Mouse (Mus musculus): ENCODE data around the gene Ubn2.
"Not testable (repeated sequence)": the region's sequence is repeated elsewhere in the genome, so short reads cannot be mapped to it uniquely, and the experiment has no call there.

Ubn2 gene

DNA sequence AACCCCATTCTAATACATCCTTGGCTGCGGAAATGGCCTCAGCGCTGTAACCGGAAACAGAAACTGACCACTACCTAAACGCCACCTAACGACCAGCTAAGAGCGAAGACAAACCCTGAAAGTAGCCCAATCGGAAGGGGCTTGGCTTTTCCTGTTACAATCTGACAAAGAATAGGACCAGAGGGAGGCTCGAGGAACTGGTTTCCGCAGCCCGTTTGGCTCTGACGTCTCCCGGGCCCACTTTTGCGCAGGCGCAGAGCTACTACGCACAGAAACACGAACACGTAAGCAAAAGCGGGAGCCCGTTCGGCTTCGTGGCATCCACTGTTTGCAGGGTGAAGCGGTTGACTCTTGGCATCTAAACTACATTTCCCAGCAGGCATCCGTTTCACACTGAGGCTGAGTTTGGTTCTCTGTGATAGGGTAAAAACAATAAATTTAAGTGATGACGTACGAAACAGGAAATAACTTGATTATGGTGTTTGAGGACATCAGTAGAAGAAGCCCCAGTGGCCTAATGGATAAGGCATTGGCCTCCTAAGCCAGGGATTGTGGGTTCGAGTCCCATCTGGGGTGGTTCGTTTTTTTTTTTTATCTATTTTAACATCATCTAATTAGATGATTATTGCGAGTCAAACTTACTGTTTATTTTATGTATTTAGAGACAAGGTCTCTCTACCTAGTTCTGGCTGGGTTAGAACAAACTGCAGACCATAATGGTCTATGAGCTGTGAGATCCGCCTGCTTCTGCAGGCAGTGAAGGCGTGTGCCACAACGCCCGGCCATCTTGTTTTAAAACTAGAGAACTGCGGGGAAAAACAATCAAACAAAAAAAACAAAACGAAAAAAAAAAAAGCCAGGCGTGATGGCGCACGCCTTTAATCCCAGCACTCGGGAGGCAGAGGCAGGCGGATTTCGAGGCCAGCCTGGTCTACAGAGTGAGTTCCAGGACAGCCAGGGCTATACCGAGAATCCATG lies 100.0 kb downstream of the Ubn2 start, which contains the start of gene Fmc1:
Fmc1 (plus strand) TSS at position 75 of the 978 bp plus-strand sequence.
- peak; percentile 96 to 97 for DNase-seq (ENCODE audit: low spot score in 2 of 2)

DNA sequence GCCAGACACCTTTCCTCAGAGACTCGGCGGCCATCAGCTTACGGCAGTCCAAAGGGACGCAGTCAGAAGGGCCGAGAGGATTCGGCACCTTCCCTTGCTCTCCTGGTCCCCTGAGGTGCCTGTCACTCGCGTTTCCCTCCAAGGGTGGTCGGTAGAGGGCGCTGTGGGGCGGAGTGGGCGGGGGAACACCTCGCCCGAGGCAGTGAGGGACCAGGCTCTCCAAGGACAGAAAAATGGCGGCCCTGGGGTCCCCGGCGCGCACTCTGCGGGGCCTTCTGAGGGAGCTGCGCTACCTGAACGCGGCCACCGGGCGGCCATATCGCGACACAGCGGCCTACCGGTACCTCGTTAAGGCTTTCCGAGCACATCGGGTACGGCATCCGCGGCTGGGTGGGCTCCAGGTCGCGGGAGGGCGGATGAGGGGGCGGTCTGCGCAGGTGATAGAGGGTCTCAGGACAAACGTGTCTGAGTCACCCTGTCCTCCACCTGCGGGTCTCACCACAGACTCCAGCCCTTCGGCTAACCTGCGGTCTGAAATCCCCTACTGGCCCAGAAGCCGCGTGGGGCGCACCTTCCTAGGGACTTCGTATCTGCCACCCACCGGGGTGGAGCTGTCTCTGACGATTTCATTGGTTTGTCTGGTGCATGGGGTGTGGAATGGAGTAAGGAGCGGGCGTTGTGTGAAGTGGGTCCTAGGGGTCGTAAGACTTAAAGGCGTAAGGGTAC lies 101.1 kb downstream of the Ubn2 start:
- DNase-seq (ENCODE audit: low spot score in 2 of 2) = peak; percentile 98

DNA sequence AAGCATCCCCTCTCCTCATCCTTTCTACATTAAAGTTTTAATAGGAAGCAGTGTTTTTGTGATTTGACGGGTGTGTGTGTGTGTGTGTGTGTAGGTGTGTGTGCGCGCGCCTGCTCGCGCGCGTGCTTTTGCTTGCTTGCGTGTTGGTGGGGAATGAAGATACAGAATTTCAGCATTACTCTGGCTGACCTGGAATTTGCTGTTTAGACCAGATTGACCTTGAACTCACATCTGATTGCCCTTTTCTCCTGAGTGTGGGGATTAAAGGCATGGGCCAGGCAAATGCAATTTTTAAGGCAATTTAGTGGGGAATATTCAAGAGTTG lies 101.6 kb downstream of the Ubn2 start:
- no peak for DNase-seq (ENCODE audit: low spot score in 2 of 2)

DNA sequence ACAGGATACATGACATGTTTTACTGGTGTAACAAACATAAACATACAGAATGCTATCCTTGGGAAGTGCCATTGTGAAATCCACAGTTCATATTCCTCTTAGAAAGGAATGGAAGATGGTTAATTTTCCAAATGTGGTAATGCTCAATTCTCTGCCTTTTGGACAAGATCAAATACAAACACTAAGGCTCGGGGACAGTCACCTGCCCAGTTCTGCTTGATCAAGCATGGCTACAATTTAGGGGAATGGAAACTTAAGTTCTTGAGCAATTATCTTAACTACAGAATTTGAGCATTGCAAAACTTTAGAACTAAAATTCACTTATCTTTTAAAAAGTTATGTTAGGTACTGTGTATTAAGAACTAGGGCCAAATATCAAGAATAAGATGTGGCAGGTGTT lies 102.0 kb downstream of the Ubn2 start:
- no peak for DNase-seq (ENCODE audit: low spot score in 2 of 2)

DNA sequence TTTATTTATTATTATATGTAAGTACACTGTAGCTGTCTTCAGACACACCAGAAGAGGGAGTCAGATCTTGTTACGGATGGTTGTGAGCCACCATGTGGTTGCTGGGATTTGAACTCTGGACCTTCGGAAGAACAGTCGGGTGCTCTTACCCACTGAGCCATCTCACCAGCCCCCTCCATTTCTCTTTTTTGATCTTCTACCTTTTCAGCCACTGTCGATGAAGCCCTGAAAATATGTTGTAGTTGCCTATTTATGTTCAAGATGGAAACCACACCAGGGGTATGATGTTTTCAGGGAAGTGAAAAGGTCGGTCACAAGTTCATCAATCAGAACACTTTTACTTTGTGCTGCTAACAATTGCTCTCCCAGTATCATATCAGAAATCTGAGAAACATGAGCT lies 110.4 kb downstream of the Ubn2 start:
- not testable (repeated sequence) for DNase-seq (ENCODE audit: low spot score in 2 of 2)

DNA sequence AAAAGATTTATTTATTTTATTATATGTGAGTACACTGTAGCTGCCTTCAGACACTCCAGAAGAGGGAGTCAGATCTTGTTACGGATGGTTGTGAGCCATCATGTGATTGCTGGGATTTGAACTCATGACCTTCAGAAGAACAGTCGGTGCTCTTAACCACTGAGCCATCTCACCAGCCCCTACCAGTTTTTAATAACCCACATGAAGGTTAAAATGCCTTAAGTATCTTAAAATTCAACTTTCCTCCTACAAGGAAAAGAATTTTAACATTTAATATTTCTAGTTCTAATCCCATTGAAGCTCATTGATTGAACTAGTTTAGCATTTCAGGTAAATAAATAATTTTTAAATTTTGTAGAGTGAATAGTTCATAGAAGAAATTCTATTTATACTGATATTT lies 113.3 kb downstream of the Ubn2 start:
- DNase-seq (ENCODE audit: low spot score in 2 of 2) = not testable (repeated sequence)

DNA sequence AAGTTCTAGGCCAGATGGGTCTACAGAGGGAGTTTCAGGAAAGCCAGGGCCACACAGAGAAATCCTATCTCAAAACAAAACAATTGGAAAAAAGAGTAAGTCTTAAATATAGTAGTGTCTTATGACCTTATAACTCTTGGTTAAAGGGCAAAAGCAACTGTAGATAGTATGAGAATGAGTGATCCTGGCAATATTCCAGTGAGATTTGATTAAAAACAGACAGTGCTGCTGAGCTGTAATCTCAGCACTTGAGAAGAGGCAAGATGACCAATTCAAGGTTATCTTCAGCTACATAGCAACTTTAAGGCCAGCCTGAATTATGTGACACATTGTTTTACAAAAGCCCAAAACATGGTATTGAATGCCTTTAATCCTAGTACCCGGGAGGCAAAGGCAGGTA lies 114.0 kb downstream of the Ubn2 start:
- DNase-seq (ENCODE audit: low spot score in 2 of 2) = no peak

DNA sequence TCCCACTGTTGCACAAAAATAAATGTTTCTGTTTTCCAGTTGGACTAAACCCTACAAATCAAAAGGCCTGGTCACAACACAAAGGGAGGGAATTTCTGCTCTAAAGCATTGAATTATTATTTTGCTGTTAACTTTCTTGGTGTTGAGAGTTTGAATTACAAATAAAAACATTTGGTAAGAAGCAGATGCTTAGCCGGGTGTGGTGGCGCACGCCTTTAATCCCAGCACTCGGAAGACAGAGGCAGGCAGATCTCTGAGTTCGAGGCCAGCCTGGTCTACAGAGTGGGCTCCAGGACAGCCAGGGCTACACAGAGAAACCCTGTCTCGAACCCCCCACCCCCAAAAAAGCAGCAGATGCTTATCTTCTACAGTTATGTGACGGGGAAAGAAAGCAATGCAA lies 114.8 kb downstream of the Ubn2 start:
- not testable (repeated sequence) for DNase-seq (ENCODE audit: low spot score in 2 of 2)

DNA sequence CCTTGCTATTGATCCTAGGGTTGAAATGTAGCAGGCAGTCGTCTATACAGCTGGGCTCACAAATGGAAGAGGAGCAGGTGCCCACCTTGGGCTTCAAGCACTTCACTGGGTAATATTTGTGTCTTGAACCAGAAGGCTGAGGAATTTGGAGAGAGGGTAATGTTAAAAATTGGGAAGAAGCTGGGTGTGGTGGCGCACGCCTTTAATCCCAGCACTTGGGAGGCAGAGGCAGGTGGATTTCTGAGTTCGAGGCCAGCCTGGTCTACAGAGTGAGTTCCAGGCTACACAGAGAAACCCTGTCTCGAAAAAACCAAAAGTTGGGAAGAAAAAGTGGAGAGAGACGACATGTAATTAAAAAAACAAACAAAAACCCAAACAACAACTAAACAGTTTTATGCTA lies 116.1 kb downstream of the Ubn2 start:
- DNase-seq (ENCODE audit: low spot score in 2 of 2) = not testable (repeated sequence)

DNA sequence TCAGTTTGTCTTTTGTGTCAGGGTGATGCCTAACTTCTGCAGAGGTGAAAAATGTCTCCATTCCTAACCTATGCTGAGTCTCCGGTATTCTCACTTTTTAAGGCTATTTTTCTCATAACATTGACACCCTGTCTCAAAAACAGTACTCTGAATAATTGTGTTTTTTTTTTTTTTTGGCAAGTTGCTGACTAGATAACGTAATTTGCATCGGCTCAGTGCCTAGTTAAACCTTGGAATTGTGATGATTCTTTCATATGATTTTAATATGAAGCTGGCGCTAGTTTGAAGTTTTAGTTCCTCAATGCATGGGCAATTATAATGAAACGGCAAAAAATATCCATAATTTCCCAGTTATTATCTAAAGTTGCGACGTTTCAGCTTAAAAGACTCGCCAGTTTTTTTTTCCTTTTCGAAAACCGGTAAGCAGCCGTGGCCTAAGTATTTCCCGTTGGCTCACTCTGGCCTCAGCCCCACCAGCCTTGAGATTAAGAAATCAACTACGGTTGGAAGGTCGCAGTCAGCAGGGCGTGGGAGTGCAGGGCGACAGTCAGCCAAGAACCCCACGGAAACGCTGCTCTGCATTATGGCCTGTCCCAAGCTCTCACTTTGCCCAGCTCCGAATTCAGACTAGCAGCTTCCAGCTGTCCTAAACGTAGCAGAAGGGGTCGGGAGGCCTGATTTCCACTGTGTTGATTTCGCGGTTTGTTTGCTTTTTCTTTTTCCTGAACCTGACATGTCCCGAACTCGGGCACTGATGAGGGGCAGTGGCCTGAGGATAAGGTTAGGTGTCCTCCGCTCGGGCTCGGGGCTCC lies 116.7 kb downstream of the Ubn2 start:
- peak in 1 of 2 experiments; percentile 78 for DNase-seq (ENCODE audit: low spot score in 2 of 2)

DNA sequence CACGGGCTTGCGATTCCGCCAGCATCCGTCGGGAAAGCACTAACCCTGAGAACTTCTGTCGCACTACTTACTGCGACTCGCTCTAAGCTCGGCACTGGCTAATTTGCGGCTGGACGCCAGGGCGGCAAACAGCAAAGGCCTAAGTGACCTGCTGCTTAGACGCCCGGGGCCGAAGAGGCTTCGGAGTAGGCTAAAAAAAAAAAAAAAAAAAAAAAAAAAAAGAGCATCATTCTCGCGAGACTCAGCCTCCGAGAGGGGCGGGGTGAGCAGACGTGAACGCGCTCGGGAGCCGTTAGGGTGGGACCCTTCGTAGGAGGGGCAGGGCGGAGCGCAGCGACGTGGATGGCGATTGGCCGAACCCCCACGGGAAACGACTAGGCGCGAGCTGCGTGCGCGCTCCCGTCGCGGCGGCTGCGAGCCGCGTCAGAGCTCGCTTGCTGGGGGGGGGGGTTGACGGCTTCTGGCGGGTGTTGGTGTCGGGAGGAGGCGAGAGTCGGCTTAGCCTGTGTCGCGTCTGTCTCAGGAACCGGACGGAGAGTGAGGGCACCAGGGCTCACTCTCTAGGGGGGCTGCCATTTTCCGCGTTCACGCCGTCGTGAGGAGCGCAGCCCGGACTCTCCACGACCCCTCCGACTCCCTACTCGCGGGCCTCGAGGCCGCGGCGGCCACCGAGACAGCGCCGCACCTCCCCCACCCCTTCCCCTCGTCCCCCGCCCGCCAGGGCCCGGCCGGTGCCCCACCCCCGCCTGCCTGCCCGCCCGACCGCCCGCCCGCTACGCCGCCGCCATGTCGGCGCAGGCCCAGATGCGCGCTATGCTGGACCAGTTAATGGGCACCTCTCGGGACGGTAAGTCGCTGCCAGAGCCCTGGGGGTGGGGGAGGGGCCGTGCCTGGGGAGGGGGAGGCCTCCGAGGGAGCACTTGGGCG lies 117.6 kb downstream of the Ubn2 start, which contains the start of gene Luc7l2:
Luc7l2 (plus strand) TSS at position 273 of the 927 bp plus-strand sequence.
- DNase-seq (ENCODE audit: low spot score in 2 of 2) = peak; percentile 84 to 95

DNA sequence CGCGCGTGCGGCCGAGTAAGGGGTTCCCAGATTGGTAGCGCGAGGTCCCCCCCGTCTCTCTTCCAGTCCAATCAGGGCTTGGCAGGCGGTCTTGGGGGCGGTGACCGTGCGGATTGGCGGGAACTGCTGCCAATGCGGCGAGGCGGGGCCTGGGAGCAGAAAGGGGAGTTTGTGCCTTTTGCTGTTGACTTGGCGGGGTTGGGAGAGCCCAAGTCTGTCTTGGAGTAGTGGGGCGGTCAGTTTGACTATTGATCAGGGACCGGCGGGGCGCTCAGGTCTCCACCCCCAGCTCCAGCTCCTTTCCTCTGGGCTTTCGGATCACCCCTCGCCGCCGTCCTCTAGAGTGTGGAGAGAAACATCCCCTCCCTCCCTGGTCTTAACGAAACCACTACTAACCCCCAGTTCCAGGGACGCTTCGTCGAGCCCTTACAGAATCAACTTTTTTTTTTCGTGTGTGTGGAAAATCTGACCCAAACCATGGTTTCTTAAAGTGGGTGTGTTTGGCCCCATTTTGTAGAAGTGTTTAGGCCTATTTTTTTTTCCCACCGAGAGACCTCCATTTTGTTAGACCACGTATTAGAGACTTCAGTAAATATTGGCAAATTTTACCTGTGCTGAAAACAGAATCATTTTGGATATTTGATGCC lies 118.4 kb downstream of the Ubn2 start:
- DNase-seq (ENCODE audit: low spot score in 2 of 2) = peak; percentile 97 to 99

DNA sequence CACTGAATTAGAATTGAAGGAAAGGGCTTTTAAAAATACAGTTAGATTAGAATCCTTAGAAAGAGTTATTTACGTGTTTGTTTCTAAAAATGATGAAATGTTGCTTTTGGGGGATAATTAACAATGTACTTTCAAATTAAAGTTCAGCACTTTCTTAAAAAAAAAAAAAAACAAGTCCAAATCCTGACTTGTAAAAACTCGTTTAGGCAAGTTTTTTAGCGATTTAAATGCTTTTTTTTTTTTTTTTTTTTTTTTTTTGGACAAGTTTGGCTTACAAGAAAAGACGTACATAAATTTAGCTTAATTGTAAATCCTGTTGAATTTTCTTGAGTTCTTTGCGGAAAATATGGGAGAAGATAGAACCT lies 118.9 kb downstream of the Ubn2 start:
- DNase-seq (ENCODE audit: low spot score in 2 of 2) = no peak

All from urinary bladder, postnatal 36 days (tissue).